Mouse (Mus musculus): Measurements from ENCODE around the gene Acvrl1. TPM values are rescaled to one million over a fixed set of nuclear protein-coding genes. Genes with fewer than 3 reads are reported as not detected.
A peak's percentile ranks its signal among the peaks of the same experiment; 100 is the strongest.

The Acvrl1 gene
- polyA plus RNA-seq, 1 experiment from 2014 or later = 5.0 TPM

GRCm38 (mm10) chr15:101175613-101176283, 47.4 kb downstream of the Acvrl1 start:
- Histone ChIP-seq H3K27ac (peak overlapping the region; percentile 68), H3K4me1 (peaks cover 60% of the 10 kb centered on the region)
- ATAC-seq = no peak

GRCm38 (mm10) chr15:101176284-101176680, 48.0 kb downstream of the Acvrl1 start:
- Histone ChIP-seq H3K36me3 (ENCODE audit: poor library complexity, severe bottlenecking) (no peaks in the 10 kb centered on the region), H3K9me3 (replicated peaks) (no peaks in the 10 kb centered on the region), H3K27me3 (peaks cover 10% of the 10 kb centered on the region), H3K4me1 (peaks cover 65% of the 10 kb centered on the region), H3K27ac (no peak overlapping the region), H3K4me3 (peak overlapping the region; percentile 95), H3K4me2 (peak overlapping the region; percentile 89), H3K9ac (peak overlapping the region; percentile 10; the same call in 1 of the 2 replicates)
- no peak for ATAC-seq
- 50% methylated on average over 3 of the region's 3 CpGs for WGBS

More at GRCm38 (mm10) chr15:101175613-101176283, 47.4 kb downstream of the Acvrl1 start:
- peak overlapping the region; percentile 95 for H3K4me3 ChIP-seq
- H3K27me3 ChIP-seq = peaks cover 10% of the 10 kb centered on the region
- H3K36me3 ChIP-seq (ENCODE audit: poor library complexity, severe bottlenecking) = no peaks in the 10 kb centered on the region
- H3K4me2 ChIP-seq = peak overlapping the region; percentile 89
- no peaks in the 10 kb centered on the region for H3K9me3 ChIP-seq (replicated peaks)
- WGBS = 17% methylated on average over 17 of the region's 17 CpGs
- H3K9ac ChIP-seq = peak overlapping the region; percentile 97

- Histone ChIP-seq H3K4me1 (peaks cover 72% of the 10 kb centered on the region), H3K4me3 (no peak overlapping the region), H3K4me2 (peak overlapping the region; percentile 89), H3K9ac (0 out of 2 replicates have a peak overlapping the region, but pooled peaks have one; percentile 16), H3K27ac (no peak overlapping the region; the same call in 1 of the 2 replicates), H3K36me3 (ENCODE audit: poor library complexity, severe bottlenecking) (no peaks in the 10 kb centered on the region), H3K9me3 (replicated peaks) (no peaks in the 10 kb centered on the region), H3K27me3 (peaks cover 5% of the 10 kb centered on the region)
- no peak for ATAC-seq
- WGBS = 71% methylated on average over 8 of the region's 8 CpGs
Measured at GRCm38 (mm10) chr15:101176795-101177691, 48.7 kb downstream of the Acvrl1 start.

- Histone ChIP-seq H3K9ac (no peak overlapping the region), H3K4me2 (no peak overlapping the region), H3K4me1 (peaks cover 72% of the 10 kb centered on the region), H3K27ac (no peak overlapping the region), H3K9me3 (replicated peaks) (no peaks in the 10 kb centered on the region), H3K4me3 (no peak overlapping the region), H3K36me3 (ENCODE audit: poor library complexity, severe bottlenecking) (peaks cover 10% of the 10 kb centered on the region), H3K27me3 (no peaks in the 10 kb centered on the region)
- WGBS = 82% methylated on average over 15 of the region's 15 CpGs
- ATAC-seq = no peak
Measured at GRCm38 (mm10) chr15:101180363-101181105, 52.2 kb downstream of the Acvrl1 start.

- Histone ChIP-seq H3K27me3 (no peaks in the 10 kb centered on the region), H3K4me1 (peaks cover 66% of the 10 kb centered on the region), H3K4me3 (no peak overlapping the region), H3K9ac (no peak overlapping the region), H3K4me2 (no peak overlapping the region), H3K27ac (no peak overlapping the region), H3K36me3 (ENCODE audit: poor library complexity, severe bottlenecking) (peaks cover 12% of the 10 kb centered on the region), H3K9me3 (replicated peaks) (no peaks in the 10 kb centered on the region)
- 18% methylated on average over 5 of the region's 5 CpGs for WGBS
- ATAC-seq = no peak
Measured at GRCm38 (mm10) chr15:101181106-101181466, 52.8 kb downstream of the Acvrl1 start.

- H3K36me3 ChIP-seq (ENCODE audit: poor library complexity, severe bottlenecking) = peaks cover 12% of the 10 kb centered on the region
- no peak overlapping the region for H3K27ac ChIP-seq
- no peak overlapping the region for H3K4me2 ChIP-seq
- 7% methylated on average over 4 of the region's 4 CpGs for WGBS
- H3K4me1 ChIP-seq = peaks cover 62% of the 10 kb centered on the region
- H3K9ac ChIP-seq = 0 out of 2 replicates have a peak overlapping the region, but pooled peaks have one; percentile 32
- H3K4me3 ChIP-seq = no peak overlapping the region
- no peak for ATAC-seq
- H3K9me3 ChIP-seq (replicated peaks) = no peaks in the 10 kb centered on the region
- no peaks in the 10 kb centered on the region for H3K27me3 ChIP-seq
Measured at GRCm38 (mm10) chr15:101181500-101181899, 53.2 kb downstream of the Acvrl1 start.

- peaks cover 51% of the 10 kb centered on the region for H3K4me1 ChIP-seq
- 48% methylated on average over 5 of the region's 5 CpGs for whole genome bisulfite sequencing
- no peak overlapping the region for H3K27ac ChIP-seq
- no peak overlapping the region for H3K4me2 ChIP-seq
- H3K36me3 ChIP-seq (ENCODE audit: poor library complexity, severe bottlenecking) = peaks cover 15% of the 10 kb centered on the region
- ATAC-seq = no peak
- H3K9me3 ChIP-seq (replicated peaks) = no peaks in the 10 kb centered on the region
- H3K9ac ChIP-seq = no peak overlapping the region
- H3K27me3 ChIP-seq = no peaks in the 10 kb centered on the region
- no peak overlapping the region for H3K4me3 ChIP-seq
Measured at GRCm38 (mm10) chr15:101182676-101183075, 54.4 kb downstream of the Acvrl1 start.

GRCm38 (mm10) chr15:101184300-101184699, 56.0 kb downstream of the Acvrl1 start:
- H3K9me3 ChIP-seq (replicated peaks) = no peaks in the 10 kb centered on the region
- ATAC-seq = no peak
- H3K36me3 ChIP-seq (ENCODE audit: poor library complexity, severe bottlenecking) = peaks cover 15% of the 10 kb centered on the region
- no peak overlapping the region for H3K27ac ChIP-seq
- H3K9ac ChIP-seq = no peak overlapping the region
- peaks cover 35% of the 10 kb centered on the region for H3K4me1 ChIP-seq
- H3K4me2 ChIP-seq = no peak overlapping the region
- H3K4me3 ChIP-seq = no peak overlapping the region
- no peaks in the 10 kb centered on the region for H3K27me3 ChIP-seq
- WGBS = 96% methylated on average over 8 of the region's 8 CpGs

- no peak overlapping the region for H3K9ac ChIP-seq
Measured at GRCm38 (mm10) chr15:101185549-101185948, 57.2 kb downstream of the Acvrl1 start.

GRCm38 (mm10) chr15:101187907-101188306, 59.6 kb downstream of the Acvrl1 start:
- Histone ChIP-seq H3K4me3 (no peak overlapping the region), H3K27ac (no peak overlapping the region), H3K9ac (no peak overlapping the region), H3K4me1 (peaks cover 38% of the 10 kb centered on the region), H3K36me3 (ENCODE audit: poor library complexity, severe bottlenecking) (peaks cover 15% of the 10 kb centered on the region), H3K27me3 (no peaks in the 10 kb centered on the region; the same call in 1 of the 2 replicates), H3K4me2 (no peak overlapping the region), H3K9me3 (replicated peaks) (no peaks in the 10 kb centered on the region)
- 90% methylated on average over 5 of the region's 5 CpGs for WGBS
- no peak for ATAC-seq

More at GRCm38 (mm10) chr15:101185549-101185948, 57.2 kb downstream of the Acvrl1 start:
- ATAC-seq = no peak
- 96% methylated on average over 3 of the region's 3 CpGs for WGBS
- H3K27me3 ChIP-seq = no peaks in the 10 kb centered on the region; the same call in 1 of the 2 replicates
- no peak overlapping the region for H3K4me3 ChIP-seq
- no peak overlapping the region for H3K27ac ChIP-seq
- peaks cover 38% of the 10 kb centered on the region for H3K4me1 ChIP-seq
- H3K9me3 ChIP-seq (replicated peaks) = no peaks in the 10 kb centered on the region
- peaks cover 15% of the 10 kb centered on the region for H3K36me3 ChIP-seq (ENCODE audit: poor library complexity, severe bottlenecking)
- no peak overlapping the region for H3K4me2 ChIP-seq

- WGBS = 73% methylated on average over 10 of the region's 10 CpGs
- Histone ChIP-seq H3K27me3 (peaks cover 4% of the 10 kb centered on the region), H3K4me1 (peaks cover 44% of the 10 kb centered on the region), H3K27ac (no peak overlapping the region), H3K36me3 (ENCODE audit: poor library complexity, severe bottlenecking) (peaks cover 23% of the 10 kb centered on the region), H3K4me2 (no peak overlapping the region), H3K9ac (no peak overlapping the region), H3K9me3 (replicated peaks) (no peaks in the 10 kb centered on the region), H3K4me3 (no peak overlapping the region)
- no peak for ATAC-seq
Measured at GRCm38 (mm10) chr15:101189981-101190761, 61.8 kb downstream of the Acvrl1 start.
